ENCODE assay signal across 27 mouse cellular contexts in genomic region chr5:108035523-108035922, GRCm38 (mm10). TPM values are rescaled to one million over a fixed set of nuclear protein-coding genes. Genes with fewer than 3 reads are reported as not detected.
DNase-seq lines count a peak whose midpoint lies in the region; ATAC-seq lines count a peak whose summit lies in the region.
"Had no signal": no experiment of that assay in that cellular context is flagged by ENCODE, and none has a peak within 500 bp of the region (broad histone marks: within the 10 kb centered on the region; RNA-seq: fewer than 3 reads in every experiment).

No protein-coding gene starts in this region.

- H3K27ac ChIP-seq in embryonic facial prominence, embryonic 14.5 days (replicated peaks; ENCODE audit: low read depth, low read length): no peak overlapping the region
- no peak overlapping the region for H3K27ac ChIP-seq in embryonic facial prominence, embryonic 10.5 days (replicated peaks)
- H3K27ac ChIP-seq in hindbrain, embryonic 14.5 days: no peak overlapping the region
- H3K27ac ChIP-seq in hindbrain, embryonic 10.5 days: no peak overlapping the region
- H3K27ac ChIP-seq in neural tube, embryonic 15.5 days (replicated peaks): no peak overlapping the region
- H3K27ac ChIP-seq: embryonic facial prominence, embryonic 13.5 days; heart, embryonic 15.5 days; intestine, embryonic 15.5 days; layer of hippocampus, adult 2 months; limb, embryonic 12.5 days; macrophage had no signal

- H3K36me3 ChIP-seq in embryonic facial prominence, embryonic 14.5 days (ENCODE audit: control insufficient read depth, insufficient read depth, low read length): no peaks in the 10 kb centered on the region
- no peaks in the 10 kb centered on the region for H3K36me3 ChIP-seq in embryonic facial prominence, embryonic 10.5 days (replicated peaks)
- no peaks in the 10 kb centered on the region for H3K36me3 ChIP-seq in hindbrain, embryonic 14.5 days (replicated peaks; ENCODE audit: control insufficient read depth, insufficient read depth)
- H3K36me3 ChIP-seq in hindbrain, embryonic 10.5 days: no peaks in the 10 kb centered on the region
- no peaks in the 10 kb centered on the region for H3K36me3 ChIP-seq in neural tube, embryonic 15.5 days
- H3K36me3 ChIP-seq: embryonic facial prominence, embryonic 13.5 days; G1E; heart, embryonic 15.5 days; intestine, embryonic 15.5 days; limb, embryonic 12.5 days had no signal

- no peaks in the 10 kb centered on the region for H3K4me1 ChIP-seq in embryonic facial prominence, embryonic 14.5 days (ENCODE audit: control insufficient read depth, insufficient read depth, low read length)
- no peaks in the 10 kb centered on the region for H3K4me1 ChIP-seq in embryonic facial prominence, embryonic 10.5 days
- H3K4me1 ChIP-seq in hindbrain, embryonic 14.5 days (replicated peaks; ENCODE audit: control insufficient read depth, insufficient read depth, low read length): no peaks in the 10 kb centered on the region
- H3K4me1 ChIP-seq in hindbrain, embryonic 10.5 days (replicated peaks): no peaks in the 10 kb centered on the region
- H3K4me1 ChIP-seq in neural tube, embryonic 15.5 days: no peaks in the 10 kb centered on the region
- H3K4me1 ChIP-seq: embryonic facial prominence, embryonic 13.5 days; heart, embryonic 15.5 days; intestine, embryonic 15.5 days; limb, embryonic 12.5 days had no signal

- DNase-seq in embryonic facial prominence, embryonic 14.5 days (ENCODE audit: low spot score): peak; percentile 23
- DNase-seq in embryonic facial prominence, embryonic 10.5 days (ENCODE audit: low spot score): no peak
- peak; percentile 47 for DNase-seq in hindbrain, embryonic 14.5 days (ENCODE audit: low spot score)
- no peak for DNase-seq in hindbrain, embryonic 10.5 days (ENCODE audit: low spot score)
- peak; percentile 8 for DNase-seq in retina, postnatal 1 day
- no peak for DNase-seq in retina, embryonic 14.5 days (ENCODE audit: low spot score)
- DNase-seq in heart, postnatal 36 days: no peak
- DNase-seq: adrenal gland, postnatal 36 days; cerebellum, adult 11-12 months; cerebellum, postnatal 25 days; heart, postnatal 4 days; kidney, adult 8-10 months; kidney, postnatal 14 days; liver, postnatal 0 days; right cerebral cortex, postnatal 25 days; spleen, adult 18-20 months had no signal

- peak; percentile 32; the same call in 1 of the 2 replicates for ATAC-seq in embryonic facial prominence, embryonic 14.5 days (ENCODE audit: low read depth)
- peak; percentile 60; the same call in 1 of the 2 replicates for ATAC-seq in hindbrain, embryonic 14.5 days (ENCODE audit: low FRiP score)
- peak; percentile 73 for ATAC-seq in neural tube, embryonic 15.5 days (ENCODE audit: low FRiP score)
- ATAC-seq: intestine, embryonic 15.5 days; liver, postnatal 0 days; lung, postnatal 0 days; Patski had no signal

- intact Hi-C loops in heart, postnatal 36 days (cut with DNase I): loop anchor here (2.0 to 10.0 kb wide), 3 partner anchors 47 to 279 kb away; partner anchors contain the start of genes Dr1 and Pigg

- WGBS in embryonic facial prominence, embryonic 14.5 days: 36% methylated on average over 2 of the region's 2 CpGs
- 54% methylated on average over 2 of the region's 2 CpGs for WGBS in embryonic facial prominence, embryonic 10.5 days
- 42% methylated on average over 2 of the region's 2 CpGs for WGBS in hindbrain, embryonic 14.5 days
- 53% methylated on average over 2 of the region's 2 CpGs for WGBS in hindbrain, embryonic 10.5 days
- 4% methylated on average over 2 of the region's 2 CpGs for WGBS in neural tube, embryonic 15.5 days

- H3K9me3 ChIP-seq in embryonic facial prominence, embryonic 14.5 days (ENCODE audit: control insufficient read depth, low read length): no peaks in the 10 kb centered on the region
- H3K9me3 ChIP-seq in embryonic facial prominence, embryonic 10.5 days: no peaks in the 10 kb centered on the region
- H3K9me3 ChIP-seq in hindbrain, embryonic 14.5 days (ENCODE audit: control insufficient read depth, low read length): no peaks in the 10 kb centered on the region
- H3K9me3 ChIP-seq in hindbrain, embryonic 10.5 days: no peaks in the 10 kb centered on the region
- no peaks in the 10 kb centered on the region for H3K9me3 ChIP-seq in neural tube, embryonic 15.5 days (replicated peaks)
- H3K9me3 ChIP-seq: embryonic facial prominence, embryonic 13.5 days; G1E; heart, embryonic 15.5 days; intestine, embryonic 15.5 days; limb, embryonic 12.5 days had no signal

- H3K27me3 ChIP-seq in embryonic facial prominence, embryonic 14.5 days (replicated peaks; ENCODE audit: control insufficient read depth, insufficient read depth, low read length): no peaks in the 10 kb centered on the region
- H3K27me3 ChIP-seq in embryonic facial prominence, embryonic 10.5 days (replicated peaks; ENCODE audit: low read depth, poor library complexity, severe bottlenecking): no peaks in the 10 kb centered on the region
- H3K27me3 ChIP-seq in hindbrain, embryonic 14.5 days (ENCODE audit: control insufficient read depth, insufficient read depth, low read length): no peaks in the 10 kb centered on the region
- no peaks in the 10 kb centered on the region for H3K27me3 ChIP-seq in hindbrain, embryonic 10.5 days (ENCODE audit: insufficient read depth, poor library complexity, severe bottlenecking)
- H3K27me3 ChIP-seq in neural tube, embryonic 15.5 days (replicated peaks): 0 out of 2 replicates have a peak, but pooled peaks cover 3% of the 10 kb centered on the region
- H3K27me3 ChIP-seq: embryonic facial prominence, embryonic 13.5 days; heart, embryonic 15.5 days; intestine, embryonic 15.5 days; limb, embryonic 12.5 days; Patski had no signal

- H3K4me2 ChIP-seq in embryonic facial prominence, embryonic 14.5 days (ENCODE audit: low read depth, low read length): no peak overlapping the region
- no peak overlapping the region for H3K4me2 ChIP-seq in hindbrain, embryonic 14.5 days (replicated peaks)
- H3K4me2 ChIP-seq in neural tube, embryonic 15.5 days: no peak overlapping the region
- H3K4me2 ChIP-seq: embryonic facial prominence, embryonic 13.5 days; heart, embryonic 15.5 days; intestine, embryonic 15.5 days; limb, embryonic 12.5 days; liver, embryonic 11.5 days had no signal

- H3K9ac ChIP-seq in embryonic facial prominence, embryonic 14.5 days (ENCODE audit: low read depth, low read length): no peak overlapping the region
- H3K9ac ChIP-seq in hindbrain, embryonic 14.5 days: no peak overlapping the region
- no peak overlapping the region for H3K9ac ChIP-seq in neural tube, embryonic 15.5 days (replicated peaks)
- H3K9ac ChIP-seq: embryonic facial prominence, embryonic 13.5 days; heart, embryonic 15.5 days; intestine, embryonic 15.5 days; limb, embryonic 12.5 days; liver, postnatal 0 days had no signal

- H3K4me3 ChIP-seq in embryonic facial prominence, embryonic 14.5 days (ENCODE audit: low read depth, low read length): no peak overlapping the region
- no peak overlapping the region for H3K4me3 ChIP-seq in embryonic facial prominence, embryonic 10.5 days
- no peak overlapping the region for H3K4me3 ChIP-seq in hindbrain, embryonic 14.5 days (replicated peaks; ENCODE audit: low read length)
- H3K4me3 ChIP-seq in hindbrain, embryonic 10.5 days: no peak overlapping the region
- no peak overlapping the region for H3K4me3 ChIP-seq in neural tube, embryonic 15.5 days (replicated peaks)
- H3K4me3 ChIP-seq: embryonic facial prominence, embryonic 13.5 days; heart, embryonic 15.5 days; intestine, embryonic 15.5 days; layer of hippocampus, adult 2 months; limb, embryonic 12.5 days had no signal

RNA-seq across cellular contexts. Expression of gene Mtf2, which starts 30.0 kb away (rescaled TPM):
- 84.3 and 86.2 TPM in 2 replicates for polyA plus RNA-seq in embryonic facial prominence, embryonic 14.5 days (2014; fragmentation: Nextera tagmentation; extraction: Ambion mirVana)
- 182 and 183 TPM in 2 replicates for polyA plus RNA-seq in embryonic facial prominence, embryonic 10.5 days (2016; fragmentation: Nextera tagmentation; extraction: Ambion mirVana)
- 91.9 and 92.1 TPM in 2 replicates for polyA plus RNA-seq in hindbrain, embryonic 14.5 days (2014; fragmentation: Nextera tagmentation; extraction: Ambion mirVana)
- 120 and 161 TPM in 2 replicates for polyA plus RNA-seq in hindbrain, embryonic 10.5 days (2016; fragmentation: Nextera tagmentation; extraction: Ambion mirVana)
- polyA plus RNA-seq in neural tube, embryonic 15.5 days (2015; fragmentation: Nextera tagmentation; extraction: Ambion mirVana): 83.8 and 132 TPM in 2 replicates
- total RNA-seq in heart, postnatal 36 days (2021): 10 to 100 TPM; 10.8 to 13.8 TPM

RNA-seq across cellular contexts. Expression of gene Fam69a, which starts 48.6 kb away (rescaled TPM):
- 33.0 and 34.2 TPM in 2 replicates for polyA plus RNA-seq in embryonic facial prominence, embryonic 14.5 days (2014; fragmentation: Nextera tagmentation; extraction: Ambion mirVana)
- polyA plus RNA-seq in embryonic facial prominence, embryonic 10.5 days (2016; fragmentation: Nextera tagmentation; extraction: Ambion mirVana): 16.5 and 16.7 TPM in 2 replicates
- polyA plus RNA-seq in hindbrain, embryonic 14.5 days (2014; fragmentation: Nextera tagmentation; extraction: Ambion mirVana): 68.0 and 70.4 TPM in 2 replicates
- 18.6 and 22.2 TPM in 2 replicates for polyA plus RNA-seq in hindbrain, embryonic 10.5 days (2016; fragmentation: Nextera tagmentation; extraction: Ambion mirVana)
- polyA plus RNA-seq in neural tube, embryonic 15.5 days (2015; fragmentation: Nextera tagmentation; extraction: Ambion mirVana): 72.4 and 79.1 TPM in 2 replicates
- total RNA-seq in heart, postnatal 36 days (2021): 1 to 10 TPM; 8.2 to 8.9 TPM

Comparison
In these comparisons a context has a peak if more than half of its experiments do, and no peak if none do; other contexts are left out.
1. DNase-seq: peak in embryonic facial prominence, embryonic 14.5 days (single experiment), hindbrain, embryonic 14.5 days (single experiment) and retina, postnatal 1 day (single experiment); none in embryonic facial prominence, embryonic 10.5 days (single experiment), hindbrain, embryonic 10.5 days (single experiment), retina, embryonic 14.5 days (single experiment) and heart, postnatal 36 days (0 of 2).
2. Peak in every context shown above with its lines, with median percentiles within 50 percentile points of each other: ATAC-seq.